Mouse (Mus musculus) bone marrow macrophage, adult 2 months (primary cell): ENCODE results near the gene Gm5136.

Experiments used
- CTCF ChIP-seq: IDR thresholded peaks from 2 replicates; pipeline ENCODE4 v1.5.1; 2012; ENCODE audit warnings: low read depth, mild to moderate bottlenecking, low read length, moderate library complexity
- POLR2A ChIP-seq: IDR thresholded peaks from 2 replicates; pipeline ENCODE4 v1.6.1; 2012; ENCODE audit warnings: mild to moderate bottlenecking, low read depth, low read length, borderline replicate concordance

GRCm38 (mm10) chr10:108652066-108652465 is 47.9 kb downstream of the Gm5136 start:
- TF ChIP-seq CTCF (no peak), POLR2A (no peak)
